Mouse (Mus musculus): ENCODE results near the gene Hsp90ab1. TPM values are rescaled to one million over a fixed set of nuclear protein-coding genes. Genes with fewer than 3 reads are reported as not detected.

Hsp90ab1 gene
- polyA plus RNA-seq, 1 experiment from 2014 or later, result 1,400 TPM

DNA sequence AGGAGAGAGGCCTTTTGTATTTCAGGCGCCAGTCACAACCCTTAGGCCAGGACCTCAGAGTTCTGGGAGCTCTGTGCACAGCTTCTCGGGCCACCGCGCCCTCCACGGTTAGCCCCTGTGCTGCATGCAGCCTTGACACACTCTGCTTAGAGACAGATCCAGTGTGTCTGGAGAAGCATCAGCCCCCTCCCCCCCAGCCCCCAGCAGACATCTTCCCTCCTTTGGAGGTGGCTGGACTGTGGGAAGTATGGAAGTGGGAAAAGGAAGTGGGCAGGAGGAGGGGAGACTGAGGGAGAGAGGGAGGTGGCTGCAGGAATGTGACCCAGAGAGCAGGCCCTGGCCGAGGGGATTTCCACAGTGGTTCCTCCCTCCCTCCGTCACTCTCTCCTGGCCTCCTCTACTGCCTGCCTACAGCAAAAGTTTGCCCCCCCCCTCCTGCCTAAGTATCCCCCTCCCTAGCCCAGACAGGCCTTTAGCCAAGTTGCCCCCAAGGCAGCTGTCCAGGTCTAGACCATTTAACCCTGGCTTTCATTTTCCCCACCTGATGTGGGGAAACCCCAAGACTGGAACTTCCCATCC lies 15.7 kb downstream of the Hsp90ab1 start:
- peaks cover 4% of the 10 kb centered on the region; the same call in 1 of the 2 replicates for H3K4me1 ChIP-seq (ENCODE audit: control insufficient read depth, insufficient read depth, low read length)
- H3K4me2 ChIP-seq (ENCODE audit: low read depth, low read length), result peak overlapping the region; percentile 12; the same call in 1 of the 2 replicates
- H3K27ac ChIP-seq (ENCODE audit: low read length), result no peak overlapping the region
- peak overlapping the region; percentile 31 for H3K9ac ChIP-seq (ENCODE audit: low read length)
- 53% methylated on average over 6 of the region's 7 CpGs for WGBS
- peak overlapping the region; percentile 18 for H3K4me3 ChIP-seq (replicated peaks; ENCODE audit: low read length)
- H3K27me3 ChIP-seq (ENCODE audit: control insufficient read depth, insufficient read depth, low read length), result peaks cover 9% of the 10 kb centered on the region
- ATAC-seq (ENCODE audit: insufficient read depth, low FRiP score), result no peak
- H3K36me3 ChIP-seq (ENCODE audit: control insufficient read depth, insufficient read depth, low read length), result no peaks in the 10 kb centered on the region
- no peaks in the 10 kb centered on the region for H3K9me3 ChIP-seq (replicated peaks; ENCODE audit: control insufficient read depth, low read length)

DNA sequence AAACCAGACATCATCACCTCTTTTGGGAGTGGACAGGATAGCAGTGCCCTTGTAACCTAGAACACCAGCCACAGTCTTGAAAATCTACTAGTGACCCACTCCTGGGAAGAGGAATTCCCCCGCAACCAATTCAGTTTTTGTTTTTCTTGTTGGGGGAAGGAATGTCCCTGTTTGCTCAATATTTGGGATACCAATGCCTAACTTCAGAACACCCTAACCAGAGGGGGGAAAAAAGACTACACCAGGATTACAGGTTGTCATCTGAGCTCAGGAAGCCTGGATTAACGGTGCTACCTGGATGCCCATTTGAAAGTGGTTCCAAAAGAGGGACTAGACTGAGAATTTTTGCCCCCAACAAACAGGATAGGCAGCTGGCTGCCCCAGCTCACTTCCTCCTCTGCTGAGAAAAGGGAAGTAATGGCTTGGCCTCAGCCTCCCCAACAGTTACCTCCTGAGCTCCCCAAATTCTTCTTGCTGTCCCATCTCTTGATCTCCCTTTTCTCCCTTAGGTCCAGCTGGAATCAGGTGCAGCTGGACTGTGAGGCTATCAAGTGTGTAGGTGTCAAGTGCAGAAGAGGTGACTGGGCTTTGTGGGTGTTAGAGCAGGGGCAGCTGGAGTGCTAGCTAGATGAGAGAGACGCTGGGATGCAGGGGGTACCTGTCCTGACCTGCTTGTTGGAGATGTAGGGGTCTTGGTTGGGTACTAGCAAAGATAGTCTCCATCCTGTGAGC lies 16.4 kb downstream of the Hsp90ab1 start:
- no peak for ATAC-seq (ENCODE audit: insufficient read depth, low FRiP score)
- H3K9ac ChIP-seq (ENCODE audit: low read length), result peak overlapping the region; percentile 76
- H3K4me1 ChIP-seq (ENCODE audit: control insufficient read depth, insufficient read depth, low read length), result peaks cover 4% of the 10 kb centered on the region; the same call in 1 of the 2 replicates
- peak overlapping the region; percentile 97 for H3K4me2 ChIP-seq (ENCODE audit: low read depth, low read length)
- 63% methylated on average over 3 of the region's 3 CpGs for WGBS
- peak overlapping the region; percentile 72 for H3K4me3 ChIP-seq (replicated peaks; ENCODE audit: low read length)
- H3K36me3 ChIP-seq (ENCODE audit: control insufficient read depth, insufficient read depth, low read length), result no peaks in the 10 kb centered on the region
- H3K27ac ChIP-seq (ENCODE audit: low read length), result no peak overlapping the region
- H3K9me3 ChIP-seq (replicated peaks; ENCODE audit: control insufficient read depth, low read length), result no peaks in the 10 kb centered on the region
- H3K27me3 ChIP-seq (ENCODE audit: control insufficient read depth, insufficient read depth, low read length), result peaks cover 9% of the 10 kb centered on the region

DNA sequence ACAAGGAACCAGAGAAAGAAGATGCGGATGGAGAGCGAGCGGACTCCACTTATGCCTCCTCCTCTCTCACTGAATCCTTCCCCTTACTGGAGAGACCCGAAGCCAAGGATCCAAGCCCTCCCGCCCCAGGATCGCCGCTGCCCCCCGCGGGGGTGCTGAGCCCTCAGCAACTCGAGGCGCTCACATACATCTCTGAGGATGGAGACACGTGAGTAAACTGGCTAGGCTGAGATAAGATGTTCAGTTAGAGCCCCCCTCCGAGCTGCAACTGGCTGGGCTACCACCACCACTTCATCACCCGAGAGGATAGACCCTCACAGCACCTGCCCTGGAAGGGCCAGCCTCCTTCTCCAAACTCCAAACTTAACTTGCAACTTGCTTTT lies 17.0 kb downstream of the Hsp90ab1 start:
- WGBS, result 2% methylated on average over 14 of the region's 14 CpGs

DNA sequence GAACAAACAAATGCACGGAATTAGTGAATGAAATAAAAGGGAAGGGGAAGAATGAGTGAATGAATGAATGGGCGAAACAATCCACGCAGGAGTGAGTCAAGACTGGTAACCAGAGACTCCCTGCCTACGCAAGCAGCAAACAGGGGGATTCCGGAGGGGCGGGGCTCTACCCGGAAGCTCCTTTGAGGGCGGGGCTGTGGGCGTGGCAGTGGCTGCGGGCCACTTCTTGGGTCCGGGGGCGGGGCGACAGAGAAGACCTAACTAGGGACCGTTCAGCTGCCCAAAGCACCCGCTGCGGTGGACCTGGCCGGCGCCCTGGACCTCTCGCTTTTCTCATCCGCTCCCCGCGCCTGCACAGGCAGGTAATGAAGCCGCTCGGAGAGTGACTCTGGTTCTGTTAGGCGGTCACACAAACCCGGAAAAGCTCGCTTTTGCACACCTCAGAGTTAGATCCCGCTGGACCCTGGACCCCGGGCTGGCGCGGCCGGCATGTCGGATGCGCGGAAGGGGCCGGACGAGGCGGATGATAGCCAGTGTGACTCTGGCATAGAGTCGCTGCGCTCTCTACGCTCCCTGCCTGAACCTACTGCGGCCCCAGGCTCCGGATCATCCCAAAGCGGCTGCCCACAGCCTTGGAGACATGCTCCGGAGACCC lies 17.5 kb downstream of the Hsp90ab1 start, which contains the start of gene Nfkbie:
Gene Nfkbie, plus strand, starts transcription at position 252 of the 655 bp plus-strand sequence.
- H3K9me3 ChIP-seq (replicated peaks; ENCODE audit: control insufficient read depth, low read length), result no peaks in the 10 kb centered on the region
- ATAC-seq (ENCODE audit: insufficient read depth, low FRiP score), result peak; percentile 87
- H3K27me3 ChIP-seq (ENCODE audit: control insufficient read depth, insufficient read depth, low read length), result peaks cover 9% of the 10 kb centered on the region
- peak within 1 kb of the TSS; percentile 72 for H3K4me3 ChIP-seq (replicated peaks; ENCODE audit: low read length)
- H3K4me1 ChIP-seq (ENCODE audit: control insufficient read depth, insufficient read depth, low read length), result peaks cover 4% of the 10 kb centered on the region; the same call in 1 of the 2 replicates
- peak within 1 kb of the TSS; percentile 8; the same call in 1 of the 2 replicates for H3K27ac ChIP-seq (ENCODE audit: low read length)
- WGBS, result under 1% methylated on average over 45 of the region's 45 CpGs
- H3K36me3 ChIP-seq (ENCODE audit: control insufficient read depth, insufficient read depth, low read length), result no peaks in the 10 kb centered on the region
- peak within 1 kb of the TSS; percentile 97 for H3K4me2 ChIP-seq (ENCODE audit: low read depth, low read length)
- peak within 1 kb of the TSS; percentile 76 for H3K9ac ChIP-seq (ENCODE audit: low read length)

More for the DNA sequence above, 17.0 kb downstream of the Hsp90ab1 start:
- H3K9me3 ChIP-seq (replicated peaks; ENCODE audit: control insufficient read depth, low read length), result no peaks in the 10 kb centered on the region
- peak overlapping the region; percentile 76 for H3K9ac ChIP-seq (ENCODE audit: low read length)
- H3K4me2 ChIP-seq (ENCODE audit: low read depth, low read length), result peak overlapping the region; percentile 97
- no peaks in the 10 kb centered on the region for H3K36me3 ChIP-seq (ENCODE audit: control insufficient read depth, insufficient read depth, low read length)
- H3K4me1 ChIP-seq (ENCODE audit: control insufficient read depth, insufficient read depth, low read length), result peaks cover 4% of the 10 kb centered on the region; the same call in 1 of the 2 replicates
- peaks cover 9% of the 10 kb centered on the region for H3K27me3 ChIP-seq (ENCODE audit: control insufficient read depth, insufficient read depth, low read length)
- ATAC-seq (ENCODE audit: insufficient read depth, low FRiP score), result no peak
- H3K4me3 ChIP-seq (replicated peaks; ENCODE audit: low read length), result peak overlapping the region; percentile 72
- no peak overlapping the region for H3K27ac ChIP-seq (ENCODE audit: low read length)

DNA sequence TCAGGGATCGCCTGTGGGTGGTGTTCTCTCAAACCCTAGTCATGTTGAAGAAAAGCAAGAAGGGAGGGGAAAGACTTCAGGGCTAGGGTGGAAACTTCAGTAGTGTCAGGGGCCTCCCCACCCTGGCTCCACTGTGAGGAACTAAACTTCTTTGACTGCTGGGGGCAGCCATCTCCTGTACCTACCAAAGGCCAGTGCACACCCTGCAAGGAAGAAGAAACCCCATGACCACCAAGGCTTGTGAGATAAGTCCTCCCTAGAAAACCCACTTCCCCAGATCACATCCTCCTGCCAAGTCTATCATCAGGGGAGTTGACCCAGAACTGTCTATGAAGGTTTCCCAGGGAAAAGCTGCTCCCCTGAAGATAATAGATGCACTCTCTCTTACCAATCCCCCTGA lies 18.7 kb downstream of the Hsp90ab1 start:
- H3K27me3 ChIP-seq (ENCODE audit: control insufficient read depth, insufficient read depth, low read length), result peaks cover 12% of the 10 kb centered on the region
- H3K4me1 ChIP-seq (ENCODE audit: control insufficient read depth, insufficient read depth, low read length), result peaks cover 13% of the 10 kb centered on the region
- no peak overlapping the region for H3K4me2 ChIP-seq (ENCODE audit: low read depth, low read length)
- no peaks in the 10 kb centered on the region for H3K36me3 ChIP-seq (ENCODE audit: control insufficient read depth, insufficient read depth, low read length)
- H3K9me3 ChIP-seq (replicated peaks; ENCODE audit: control insufficient read depth, low read length), result no peaks in the 10 kb centered on the region
- ATAC-seq (ENCODE audit: insufficient read depth, low FRiP score), result no peak
- H3K4me3 ChIP-seq (replicated peaks; ENCODE audit: low read length), result no peak overlapping the region
- 53% methylated on average over 1 of the region's 1 CpGs for WGBS
- no peak overlapping the region for H3K27ac ChIP-seq (ENCODE audit: low read length)
- H3K9ac ChIP-seq (ENCODE audit: low read length), result no peak overlapping the region

DNA sequence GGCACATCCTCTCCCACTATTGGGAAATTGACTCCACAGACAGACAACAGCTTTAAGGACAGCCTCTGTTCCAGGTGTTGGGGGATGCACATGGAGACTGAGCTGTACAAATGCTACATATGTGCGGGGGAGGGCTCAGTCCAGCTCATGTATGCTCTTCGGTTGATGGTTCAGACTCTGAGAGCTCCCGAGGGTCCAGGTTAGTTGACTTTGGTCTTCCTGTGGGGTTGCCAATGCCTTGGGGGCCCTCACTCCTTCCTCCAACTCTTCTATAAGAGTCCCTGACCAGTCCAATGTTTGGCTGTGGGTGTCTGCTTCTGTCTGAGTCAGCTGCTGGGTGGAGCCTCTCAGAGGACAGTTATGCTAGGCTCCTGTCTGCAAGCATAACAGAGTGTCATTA lies 20.0 kb downstream of the Hsp90ab1 start:
- H3K36me3 ChIP-seq (ENCODE audit: control insufficient read depth, insufficient read depth, low read length), result no peaks in the 10 kb centered on the region
- no peak overlapping the region for H3K27ac ChIP-seq (ENCODE audit: low read length)
- ATAC-seq (ENCODE audit: insufficient read depth, low FRiP score), result no peak
- WGBS, result 79% methylated on average over 3 of the region's 3 CpGs
- H3K9ac ChIP-seq (ENCODE audit: low read length), result no peak overlapping the region
- H3K4me3 ChIP-seq (replicated peaks; ENCODE audit: low read length), result no peak overlapping the region
- no peaks in the 10 kb centered on the region for H3K9me3 ChIP-seq (replicated peaks; ENCODE audit: control insufficient read depth, low read length)
- H3K4me1 ChIP-seq (ENCODE audit: control insufficient read depth, insufficient read depth, low read length), result peaks cover 13% of the 10 kb centered on the region
- no peak overlapping the region for H3K4me2 ChIP-seq (ENCODE audit: low read depth, low read length)
- peaks cover 17% of the 10 kb centered on the region for H3K27me3 ChIP-seq (ENCODE audit: control insufficient read depth, insufficient read depth, low read length)

DNA sequence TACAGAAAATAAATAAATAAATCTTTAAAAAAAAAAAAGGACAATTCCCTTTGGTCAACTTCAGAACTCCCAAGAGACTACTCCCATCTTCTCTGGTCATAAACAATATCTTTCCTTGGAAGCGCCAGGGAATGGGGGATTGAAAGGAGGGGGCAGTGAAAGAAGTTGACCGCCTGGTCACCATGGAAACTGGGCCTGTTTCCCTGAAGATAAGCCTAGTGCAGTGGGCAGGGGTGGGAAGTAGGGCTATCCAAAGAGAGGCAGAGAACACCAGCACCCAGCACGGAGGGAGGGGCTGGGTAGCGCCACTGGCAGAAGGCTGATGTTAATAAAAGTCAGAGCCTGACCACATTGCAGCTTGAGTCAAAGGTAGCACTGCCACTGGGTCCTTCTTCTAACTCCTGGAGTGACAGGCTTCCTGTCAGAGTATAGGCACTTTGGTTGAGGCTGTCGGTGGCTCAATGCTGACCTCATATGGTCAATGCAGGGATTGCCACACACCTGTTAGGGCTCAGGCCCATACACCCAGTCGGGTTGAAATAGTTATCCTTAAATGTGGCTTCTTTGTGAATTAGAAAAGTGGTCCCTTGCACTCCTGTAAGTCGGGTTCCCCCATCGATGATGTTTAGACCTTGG lies 21.1 kb downstream of the Hsp90ab1 start:
- Histone ChIP-seq H3K27ac (ENCODE audit: low read length) (no peak overlapping the region), H3K4me1 (ENCODE audit: control insufficient read depth, insufficient read depth, low read length) (peaks cover 13% of the 10 kb centered on the region), H3K9ac (ENCODE audit: low read length) (no peak overlapping the region), H3K27me3 (ENCODE audit: control insufficient read depth, insufficient read depth, low read length) (peaks cover 26% of the 10 kb centered on the region), H3K4me2 (ENCODE audit: low read depth, low read length) (no peak overlapping the region), H3K9me3 (replicated peaks; ENCODE audit: control insufficient read depth, low read length) (no peaks in the 10 kb centered on the region), H3K36me3 (ENCODE audit: control insufficient read depth, insufficient read depth, low read length) (no peaks in the 10 kb centered on the region), H3K4me3 (replicated peaks; ENCODE audit: low read length) (no peak overlapping the region)
- 0 out of 2 replicates have a peak, but pooled peaks have one; percentile 24 for ATAC-seq (ENCODE audit: insufficient read depth, low FRiP score)
- WGBS, result 4% methylated on average over 8 of the region's 8 CpGs

DNA sequence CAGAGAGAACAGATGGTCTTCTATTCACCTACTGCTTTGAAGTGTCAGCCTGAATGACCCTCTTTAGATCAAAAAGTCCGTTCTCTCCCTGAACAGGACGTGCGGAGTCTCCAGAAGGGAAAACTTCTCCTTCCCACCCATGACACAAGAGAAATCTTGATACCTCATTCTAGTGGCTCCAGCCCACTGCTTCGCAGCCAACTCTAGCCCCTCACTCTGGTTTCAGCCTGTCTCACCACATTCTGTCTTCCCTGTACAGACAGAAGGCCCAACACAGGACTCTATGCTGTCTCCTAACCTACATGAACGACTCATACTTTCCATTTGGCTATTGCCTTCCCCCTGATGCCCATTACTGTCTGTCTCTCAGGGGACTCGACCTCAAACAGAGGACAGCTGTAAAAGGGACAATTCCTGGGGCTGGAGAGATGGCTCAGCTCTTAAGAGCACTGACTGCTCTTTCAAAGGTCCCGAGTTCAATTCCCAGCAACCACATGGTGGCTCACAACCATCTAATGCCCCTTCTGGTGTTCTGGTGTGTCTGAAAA lies 21.7 kb downstream of the Hsp90ab1 start:
- H3K27ac ChIP-seq (ENCODE audit: low read length), result no peak overlapping the region
- no peak overlapping the region for H3K4me2 ChIP-seq (ENCODE audit: low read depth, low read length)
- no peak overlapping the region for H3K4me3 ChIP-seq (replicated peaks; ENCODE audit: low read length)
- H3K36me3 ChIP-seq (ENCODE audit: control insufficient read depth, insufficient read depth, low read length), result no peaks in the 10 kb centered on the region
- H3K27me3 ChIP-seq (ENCODE audit: control insufficient read depth, insufficient read depth, low read length), result peaks cover 26% of the 10 kb centered on the region
- ATAC-seq (ENCODE audit: insufficient read depth, low FRiP score), result no peak
- no peak overlapping the region for H3K9ac ChIP-seq (ENCODE audit: low read length)
- H3K4me1 ChIP-seq (ENCODE audit: control insufficient read depth, insufficient read depth, low read length), result peaks cover 13% of the 10 kb centered on the region
- 58% methylated on average over 7 of the region's 7 CpGs for WGBS
- no peaks in the 10 kb centered on the region for H3K9me3 ChIP-seq (replicated peaks; ENCODE audit: control insufficient read depth, low read length)
